Mouse (Mus musculus): Measurements from ENCODE around the gene Fem1a. TPM values are rescaled to one million over a fixed set of nuclear protein-coding genes. Genes with fewer than 3 reads are reported as not detected.
A peak's percentile ranks its signal among the peaks of the same experiment; 100 is the strongest.

The Fem1a gene
- polyA plus RNA-seq, 1 experiment from 2014 or later, result 18.9 TPM

MicroRNAs encoded within 50 kb of the gene (microRNA counts, 519-probe panel; counts per million panel counts)
- microRNA mmu-miR-7b, result 2,829 counts per million, percentile 29 among the panel's probes with 10 or more counts

Small RNA genes lying within 50 kb of the gene (microRNA-seq; reads per million reads assigned to microRNA genes)
- gene Mir7b, result 752 reads per million, percentile 75 among the genes with 10 or more reads in this experiment

Other genes starting within 250 kb of the Fem1a start
- 116 and 118 TPM in 2 replicates for gene Sh3gl1, start 220.2 kb upstream of the Fem1a start, polyA plus RNA-seq (2015; fragmentation: Nextera tagmentation; extraction: Ambion mirVana)
- gene Chaf1a, start 216.4 kb upstream of the Fem1a start, polyA plus RNA-seq (2015; fragmentation: Nextera tagmentation; extraction: Ambion mirVana), result 6.1 and 6.9 TPM in 2 replicates
- gene Ubxn6, start 181.8 kb upstream of the Fem1a start, polyA plus RNA-seq (2015; fragmentation: Nextera tagmentation; extraction: Ambion mirVana), result 77.2 and 86.0 TPM in 2 replicates
- gene Hdgfl2, start 177.2 kb upstream of the Fem1a start, polyA plus RNA-seq (2015; fragmentation: Nextera tagmentation; extraction: Ambion mirVana), result 150 and 154 TPM in 2 replicates
- 0.10 TPM in 2 replicates for gene Plin4, start 147.0 kb upstream of the Fem1a start, polyA plus RNA-seq (2015; fragmentation: Nextera tagmentation; extraction: Ambion mirVana)
- gene Plin5, start 139.2 kb upstream of the Fem1a start, polyA plus RNA-seq (2015; fragmentation: Nextera tagmentation; extraction: Ambion mirVana), result 0.83 and 1.0 TPM in 2 replicates
- gene Lrg1, start 134.8 kb upstream of the Fem1a start, polyA plus RNA-seq (2015; fragmentation: Nextera tagmentation; extraction: Ambion mirVana), result not detected in 2 replicates
- gene Sema6b, start 116.5 kb upstream of the Fem1a start, polyA plus RNA-seq (2015; fragmentation: Nextera tagmentation; extraction: Ambion mirVana), result 10.5 and 11.7 TPM in 2 replicates
- gene Tnfaip8l1, start 94.3 kb upstream of the Fem1a start, polyA plus RNA-seq (2015; fragmentation: Nextera tagmentation; extraction: Ambion mirVana), result 7.9 and 9.2 TPM in 2 replicates
- 69.2 and 72.6 TPM in 2 replicates for gene Mydgf, start 72.9 kb upstream of the Fem1a start, polyA plus RNA-seq (2015; fragmentation: Nextera tagmentation; extraction: Ambion mirVana)
- 24.5 and 26.5 TPM in 2 replicates for gene Dpp9, start 37.9 kb upstream of the Fem1a start, polyA plus RNA-seq (2015; fragmentation: Nextera tagmentation; extraction: Ambion mirVana)
- gene Ticam1, start 20.0 kb downstream of the Fem1a start, polyA plus RNA-seq (2015; fragmentation: Nextera tagmentation; extraction: Ambion mirVana), result 1.3 and 1.4 TPM in 2 replicates
- 20.0 and 23.5 TPM in 2 replicates for gene Plin3, start 36.1 kb downstream of the Fem1a start, polyA plus RNA-seq (2015; fragmentation: Nextera tagmentation; extraction: Ambion mirVana)
- gene Arrdc5, start 43.5 kb downstream of the Fem1a start, polyA plus RNA-seq (2015; fragmentation: Nextera tagmentation; extraction: Ambion mirVana), result not detected in 2 replicates
- gene Uhrf1, start 46.5 kb downstream of the Fem1a start, polyA plus RNA-seq (2015; fragmentation: Nextera tagmentation; extraction: Ambion mirVana), result 27.1 and 29.6 TPM in 2 replicates
- gene Kdm4b, start 69.3 kb downstream of the Fem1a start, polyA plus RNA-seq (2015; fragmentation: Nextera tagmentation; extraction: Ambion mirVana), result 66.0 and 66.7 TPM in 2 replicates
- gene Ptprs, start 219.7 kb downstream of the Fem1a start, polyA plus RNA-seq (2015; fragmentation: Nextera tagmentation; extraction: Ambion mirVana), result 273 TPM in 2 replicates